Mouse (Mus musculus) forebrain, embryonic 13.5 days (tissue): ENCODE measurements around the gene Bglap. TPM values are rescaled to one million over a fixed set of nuclear protein-coding genes. Genes with fewer than 3 reads are reported as not detected.

Experiments
- ATAC-seq: fragments of 200-750 bp; cut with Nextera tagmentation; 2 replicates; pipeline ENCODE4 v1.8.0; 2017
- H3K27ac ChIP-seq: fragments of 300-500 bp; sonication (generic); 2 replicates; pipeline ENCODE4 v1.5.1; 2015; ENCODE audit warnings: inconsistent platforms, mild to moderate bottlenecking, moderate library complexity
- H3K27me3 ChIP-seq: fragments of 300-500 bp; sonication (generic); 2 replicates; pipeline ENCODE4 v1.6.1; 2015; ENCODE audit warnings: mild to moderate bottlenecking, inconsistent platforms
- H3K36me3 ChIP-seq: fragments of 300-500 bp; sonication (generic); 2 replicates; pipeline ENCODE4 v1.6.1; 2015; ENCODE audit warnings: mild to moderate bottlenecking, inconsistent platforms; ENCODE audit not compliant: poor library complexity, severe bottlenecking
- H3K4me1 ChIP-seq: fragments of 300-500 bp; sonication (generic); 2 replicates; pipeline ENCODE4 v1.6.1; 2015; ENCODE audit warnings: inconsistent platforms
- H3K4me2 ChIP-seq: fragments of 300-500 bp; sonication (generic); 2 replicates; pipeline ENCODE4 v1.6.1; 2015; ENCODE audit warnings: inconsistent platforms, mild to moderate bottlenecking, moderate library complexity
- H3K4me3 ChIP-seq: fragments of 300-500 bp; sonication (generic); 2 replicates; pipeline ENCODE4 v1.5.1; 2015; ENCODE audit warnings: mild to moderate bottlenecking, inconsistent platforms
- H3K9ac ChIP-seq: fragments of 300-500 bp; sonication (generic); 2 replicates; pipeline ENCODE4 v1.6.1; 2015; ENCODE audit warnings: mild to moderate bottlenecking, inconsistent platforms
- H3K9me3 ChIP-seq: fragments of 300-500 bp; sonication (generic); replicated peaks from 2 replicates; pipeline ENCODE4 v1.6.1; 2016; ENCODE audit warnings: inconsistent platforms
- WGBS: fragments of 180-500 bp; shearing (Covaris S2); methylation state at CpG from one replicate; pipeline ENCODE4 v1.1.7; 2015; 5-methylcytosine and 5-hydroxymethylcytosine counted together
- polyA plus RNA-seq: library from polyadenylated mRNA; unstranded; fragments of >200 nt; fragmentation: Nextera tagmentation; extraction: Ambion mirVana; gene quantifications from 2 replicates; pipeline ENCODE4 v1.2.1, GENCODE M21; 2015

Gene Bglap
- polyA plus RNA-seq, 1 experiment from 2014 or later = 0.54 TPM

DNA sequence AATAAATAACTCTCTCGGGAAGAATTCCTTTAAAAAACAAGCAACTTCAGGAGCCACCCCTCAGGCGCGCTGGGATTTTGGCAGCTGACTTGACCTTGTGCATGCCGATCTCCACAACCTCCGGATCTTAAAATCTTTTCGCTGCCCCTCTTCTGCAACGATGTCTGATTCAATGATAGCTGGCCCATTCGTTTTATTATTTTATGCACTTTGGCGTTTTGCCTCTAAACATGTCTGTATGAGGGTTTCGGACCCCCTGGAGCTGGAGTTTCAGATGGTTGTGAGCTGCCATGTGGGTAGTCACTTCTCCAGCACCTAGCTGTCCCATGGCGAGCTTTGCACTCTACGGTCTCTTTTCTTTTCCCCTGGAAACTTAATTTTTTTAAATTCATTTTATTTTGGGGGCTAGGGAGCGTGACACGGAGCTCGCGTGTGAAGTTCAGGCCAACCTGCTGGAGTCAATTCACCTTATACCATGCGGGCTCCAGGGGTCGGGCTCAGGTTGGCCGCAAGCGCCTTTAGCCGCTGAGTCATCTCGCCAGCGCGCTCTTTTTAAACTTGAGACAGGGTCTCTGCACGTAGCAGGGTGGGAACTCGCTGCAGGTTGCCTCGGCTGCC lies 48.7 kb downstream of the Bglap start:
- H3K4me1 ChIP-seq = peaks cover 31% of the 10 kb centered on the region
- peak overlapping the region; percentile 85 for H3K4me3 ChIP-seq
- H3K9me3 ChIP-seq = no peaks in the 10 kb centered on the region
- peak overlapping the region; percentile 76 for H3K4me2 ChIP-seq
- ATAC-seq = peak; percentile 68
- H3K9ac ChIP-seq = peak overlapping the region; percentile 93
- no peaks in the 10 kb centered on the region for H3K27me3 ChIP-seq
- 2% methylated on average over 27 of the region's 27 CpGs for WGBS
- H3K36me3 ChIP-seq = 0 out of 2 replicates have a peak, but pooled peaks cover under 1% of the 10 kb centered on the region
- peak overlapping the region; percentile 94 for H3K27ac ChIP-seq

GRCm38 (mm10) chr3:88334902-88335435 lies 49.3 kb downstream of the Bglap start:
- peak overlapping the region; percentile 93 for H3K9ac ChIP-seq
- H3K27ac ChIP-seq = no peak overlapping the region
- WGBS = 39% methylated on average over 3 of the region's 3 CpGs
- peak overlapping the region; percentile 76 for H3K4me2 ChIP-seq
- ATAC-seq = no peak
- no peaks in the 10 kb centered on the region for H3K9me3 ChIP-seq
- no peaks in the 10 kb centered on the region for H3K36me3 ChIP-seq
- H3K4me3 ChIP-seq = peak overlapping the region; percentile 85
- peaks cover 31% of the 10 kb centered on the region for H3K4me1 ChIP-seq
- H3K27me3 ChIP-seq = no peaks in the 10 kb centered on the region

- no peak overlapping the region for H3K27ac ChIP-seq
- 66% methylated on average over 12 of the region's 12 CpGs for WGBS
- no peak for ATAC-seq
- H3K4me2 ChIP-seq = no peak overlapping the region
- H3K9ac ChIP-seq = peak overlapping the region; percentile 9; the same call in 1 of the 2 replicates
- peaks cover 7% of the 10 kb centered on the region for H3K36me3 ChIP-seq
- H3K27me3 ChIP-seq = no peaks in the 10 kb centered on the region
- peaks cover 31% of the 10 kb centered on the region for H3K4me1 ChIP-seq
- no peak overlapping the region for H3K4me3 ChIP-seq
- H3K9me3 ChIP-seq = no peaks in the 10 kb centered on the region
Observed at GRCm38 (mm10) chr3:88334029-88334658, 50.1 kb downstream of the Bglap start.

Other genes with a start within 250 kb of the Bglap start
- 15.0 and 16.5 TPM in 2 replicates for gene Mef2d, start 242.1 kb downstream of the Bglap start, polyA plus RNA-seq
- gene Rhbg, start 129.8 kb downstream of the Bglap start, polyA plus RNA-seq = 0.18 and 0.26 TPM in 2 replicates
- gene Gm38392, start 97.3 kb downstream of the Bglap start, polyA plus RNA-seq = 0.31 TPM in 1 of 2 replicates, not detected in the other
- gene Tsacc, start 87.5 kb downstream of the Bglap start, polyA plus RNA-seq = 11.9 and 12.3 TPM in 2 replicates
- gene Cct3, start 87.3 kb downstream of the Bglap start, polyA plus RNA-seq = 612 and 636 TPM in 2 replicates
- gene Glmp, start 59.4 kb downstream of the Bglap start, polyA plus RNA-seq = 82.5 and 100 TPM in 2 replicates
- 2.4 and 3.0 TPM in 2 replicates for gene Tmem79, start 48.3 kb downstream of the Bglap start, polyA plus RNA-seq
- gene Smg5, start 48.2 kb downstream of the Bglap start, polyA plus RNA-seq = 62.6 and 64.0 TPM in 2 replicates
- 0.81 and 1.0 TPM in 2 replicates for gene Paqr6, start 19.9 kb downstream of the Bglap start, polyA plus RNA-seq
- not detected in 2 replicates for gene Bglap3, start 11.7 kb downstream of the Bglap start, polyA plus RNA-seq
- not detected in 2 replicates for gene Bglap2, start 5.8 kb downstream of the Bglap start, polyA plus RNA-seq
- gene Pmf1, start 25.9 kb upstream of the Bglap start, polyA plus RNA-seq = 107 TPM in 2 replicates
- gene Slc25a44, start 40.7 kb upstream of the Bglap start, polyA plus RNA-seq = 23.0 and 26.2 TPM in 2 replicates
- 13.7 and 16.7 TPM in 2 replicates for gene Sema4a, start 76.7 kb upstream of the Bglap start, polyA plus RNA-seq
- 12.1 and 15.5 TPM in 2 replicates for gene Lmna, start 125.5 kb upstream of the Bglap start, polyA plus RNA-seq
- 51.5 and 52.6 TPM in 2 replicates for gene Mex3a, start 147.9 kb upstream of the Bglap start, polyA plus RNA-seq
- not detected in 2 replicates for gene Rab25, start 163.8 kb upstream of the Bglap start, polyA plus RNA-seq
- 170 and 180 TPM in 2 replicates for gene Lamtor2, start 168.6 kb upstream of the Bglap start, polyA plus RNA-seq
- 43.5 and 47.5 TPM in 2 replicates for gene Ubqln4, start 169.3 kb upstream of the Bglap start, polyA plus RNA-seq
- 139 and 143 TPM in 2 replicates for gene Ssr2, start 191.4 kb upstream of the Bglap start, polyA plus RNA-seq
- 151 and 162 TPM in 2 replicates for gene Arhgef2, start 221.5 kb upstream of the Bglap start, polyA plus RNA-seq